Mouse (Mus musculus) T-helper 2 cell (primary cell): ENCODE data around the gene C9.

Experiments used
- in situ Hi-C: fragments of 300-600 bp; cut with MboI, MseI; formaldehyde crosslinking; loops from one replicate; pipeline ENCODE4 v1.15.1; 2025; ENCODE audit warnings: high pct_unique_total_duplicates

C9 gene

GRCm38 (mm10) chr15:6469384-6469783 is 24.3 kb downstream of the C9 start:
- in situ Hi-C loops = no loop called here

- in situ Hi-C loops = no loop called here
Measured at GRCm38 (mm10) chr15:6483561-6483960, 38.4 kb downstream of the C9 start.

- in situ Hi-C loops = loop anchor here (5.0 kb wide), 1 partner anchor 225 kb away; no protein-coding TSS in a partner anchor
Measured at GRCm38 (mm10) chr15:6492386-6492785, 47.3 kb downstream of the C9 start.

GRCm38 (mm10) chr15:6498396-6499070 is 53.4 kb downstream of the C9 start:
- in situ Hi-C loops = no loop called here

GRCm38 (mm10) chr15:6500787-6501186 is 55.7 kb downstream of the C9 start:
- in situ Hi-C loops = no loop called here

GRCm38 (mm10) chr15:6517525-6517924 is 72.4 kb downstream of the C9 start:
- in situ Hi-C loops = no loop called here

GRCm38 (mm10) chr15:6519417-6520255 is 74.5 kb downstream of the C9 start:
- in situ Hi-C loops = loop anchor here (5.0 kb wide), 1 partner anchor 48 kb away; no protein-coding TSS in a partner anchor

GRCm38 (mm10) chr15:6520505-6521155 is 75.5 kb downstream of the C9 start:
- in situ Hi-C loops = loop anchor here (5.0 kb wide), 1 partner anchor 47 kb away; no protein-coding TSS in a partner anchor

GRCm38 (mm10) chr15:6522653-6523167 is 77.6 kb downstream of the C9 start, which contains the start of gene Fyb:
TSS of gene Fyb (plus strand) at chr15:6522853.
- in situ Hi-C loops = loop anchor here (5.0 kb wide), 1 partner anchor 45 kb away; no protein-coding TSS in a partner anchor

GRCm38 (mm10) chr15:6524801-6525200 is 79.7 kb downstream of the C9 start:
- in situ Hi-C loops = loop anchor here (5.0 kb wide), 1 partner anchor 42 kb away; no protein-coding TSS in a partner anchor

GRCm38 (mm10) chr15:6525386-6525785 is 80.3 kb downstream of the C9 start:
- in situ Hi-C loops = no loop called here

GRCm38 (mm10) chr15:6533858-6534343 is 88.8 kb downstream of the C9 start:
- in situ Hi-C loops = no loop called here

GRCm38 (mm10) chr15:6534592-6534991 is 89.5 kb downstream of the C9 start:
- in situ Hi-C loops = no loop called here

- in situ Hi-C loops = no loop called here
Measured at GRCm38 (mm10) chr15:6539639-6540338, 94.7 kb downstream of the C9 start.
